Mouse (Mus musculus): ENCODE results near the gene Rhox2e.
"Not testable (repeated sequence)": the region's sequence is repeated elsewhere in the genome, so short reads cannot be mapped to it uniquely, and the experiment has no call there.

Rhox2e gene

DNA sequence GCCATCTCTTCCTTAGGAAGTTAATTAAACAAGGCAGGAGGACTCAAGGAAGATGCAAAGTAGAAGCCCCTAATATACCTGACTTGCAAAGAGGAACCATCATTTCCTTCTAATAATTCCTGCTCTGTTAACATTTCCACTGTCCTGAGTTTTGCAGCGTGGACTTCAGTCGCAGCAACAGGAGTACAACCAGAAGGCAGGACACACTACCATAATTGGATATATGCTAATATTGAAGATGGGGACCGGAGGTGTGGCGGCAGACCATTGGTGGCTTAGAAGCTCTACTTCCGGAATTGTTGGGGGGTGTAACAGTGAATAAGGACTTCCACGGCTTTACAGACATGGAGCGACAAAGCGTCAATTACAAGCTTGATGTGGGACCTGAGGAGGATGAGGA lies at the start of gene Rhox2e:
Gene Rhox2e (plus strand): TSS at position 301 of the 400 bp plus-strand sequence.
- not testable (repeated sequence) for DNase-seq

DNA sequence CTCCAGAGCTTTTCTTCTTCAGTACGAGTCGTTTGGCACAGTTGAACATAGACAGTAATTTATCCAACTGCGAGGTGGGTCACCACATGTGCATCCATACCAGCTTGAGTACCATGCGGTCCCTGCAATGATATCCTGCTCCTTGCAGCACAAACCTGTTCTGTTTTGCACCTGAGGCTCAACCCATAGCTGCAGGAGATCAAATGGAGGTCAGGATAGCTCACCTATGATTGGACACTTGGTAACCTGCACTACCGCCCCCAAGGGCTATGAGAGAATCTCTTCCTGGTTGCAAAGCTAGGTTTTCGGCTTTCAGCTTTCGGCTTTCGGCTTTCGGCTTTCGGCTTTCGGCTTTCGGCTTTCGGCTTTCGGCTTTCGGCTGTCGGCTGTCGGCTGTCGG lies 16.2 kb upstream of the Rhox2e start, which contains the start of gene Rhox4d:
Gene Rhox4d (plus strand): TSS at position 301 of the 400 bp plus-strand sequence.
- DNase-seq, result not testable (repeated sequence)

DNA sequence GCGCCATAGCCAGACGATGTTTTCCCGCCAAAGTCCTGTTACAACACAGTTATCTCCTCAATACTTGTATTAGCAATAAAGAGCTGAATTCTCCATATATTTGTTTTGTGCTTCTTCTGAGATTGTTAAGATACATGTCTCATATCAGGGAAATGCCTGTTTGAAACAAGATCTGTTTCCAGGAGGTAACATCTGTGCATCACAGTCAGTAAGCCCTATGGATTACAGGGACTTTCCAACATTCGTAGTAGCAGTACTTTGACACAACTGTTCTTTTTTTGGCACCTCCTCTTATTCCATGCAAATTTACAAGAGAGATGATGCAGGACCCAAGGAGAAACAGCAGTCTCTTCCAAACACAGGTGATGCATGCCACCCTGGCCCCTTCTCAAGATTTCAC lies 11.5 kb downstream of the Rhox2e start, which contains the start of gene Rhox3e:
Gene Rhox3e (plus strand): TSS at position 301 of the 400 bp plus-strand sequence.
- DNase-seq, result not testable (repeated sequence)

DNA sequence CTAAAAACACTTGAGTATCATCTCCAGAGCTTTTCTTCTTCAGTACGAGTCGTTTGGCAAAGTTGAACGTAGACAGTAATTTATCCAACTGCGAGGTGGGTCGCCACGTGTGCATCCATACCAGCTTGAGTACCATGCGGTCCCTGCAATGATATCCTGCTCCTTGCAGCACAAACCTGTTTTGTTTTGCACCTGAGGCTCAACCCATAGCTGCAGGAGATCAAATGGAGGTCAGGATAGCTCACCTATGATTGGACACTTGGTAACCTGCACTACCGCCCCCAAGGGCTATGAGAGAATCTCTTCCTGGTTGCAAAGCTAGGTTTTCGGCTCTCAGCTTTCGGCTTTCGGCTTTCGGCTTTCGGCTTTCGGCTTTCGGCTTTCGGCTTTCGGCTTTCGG lies 26.9 kb downstream of the Rhox2e start, which contains the start of gene Rhox4e:
Gene Rhox4e (plus strand): TSS at position 301 of the 400 bp plus-strand sequence.
- not testable (repeated sequence) for DNase-seq

DNA sequence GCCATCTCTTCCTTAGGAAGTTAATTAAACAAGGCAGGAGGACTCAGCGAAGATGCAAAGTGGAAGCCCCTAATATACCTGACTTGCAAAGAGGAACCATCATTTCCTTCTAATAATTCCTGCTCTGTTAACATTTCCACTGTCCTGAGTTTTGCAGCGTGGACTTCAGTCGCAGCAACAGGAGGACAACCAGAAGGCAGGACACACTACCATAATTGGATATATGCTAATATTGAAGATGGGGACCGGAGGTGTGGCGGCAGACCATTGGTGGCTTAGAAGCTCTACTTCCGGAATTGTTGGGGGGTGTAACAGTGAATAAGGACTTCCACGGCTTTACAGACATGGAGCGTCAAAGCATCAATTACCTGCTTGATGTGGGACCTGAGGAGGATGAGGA lies 40.9 kb downstream of the Rhox2e start, which contains the start of gene Rhox2f:
Gene Rhox2f (plus strand): TSS at position 301 of the 400 bp plus-strand sequence.
- not testable (repeated sequence) for DNase-seq

DNA sequence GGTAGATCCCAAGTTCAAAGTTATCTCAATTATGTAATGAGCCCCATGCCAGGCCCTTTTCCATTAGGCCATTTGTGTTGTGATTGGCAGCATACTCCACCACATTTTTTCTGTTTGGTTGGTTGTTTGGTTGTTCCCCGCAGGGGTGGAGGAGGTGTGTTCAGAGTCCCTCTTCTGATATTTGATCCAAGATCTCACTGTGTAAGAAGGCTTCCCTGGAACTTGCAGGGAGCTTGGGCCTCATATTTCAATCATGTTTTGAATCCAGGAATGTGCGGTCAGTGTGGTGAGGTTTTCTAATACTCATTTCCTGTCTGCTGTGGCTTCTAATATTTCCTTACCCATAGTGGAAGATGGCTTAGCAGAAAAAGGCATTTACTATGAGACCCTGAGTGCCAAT lies 42.4 kb downstream of the Rhox2e start:
- DNase-seq, result peak in 1 of 2 experiments; percentile 0

DNA sequence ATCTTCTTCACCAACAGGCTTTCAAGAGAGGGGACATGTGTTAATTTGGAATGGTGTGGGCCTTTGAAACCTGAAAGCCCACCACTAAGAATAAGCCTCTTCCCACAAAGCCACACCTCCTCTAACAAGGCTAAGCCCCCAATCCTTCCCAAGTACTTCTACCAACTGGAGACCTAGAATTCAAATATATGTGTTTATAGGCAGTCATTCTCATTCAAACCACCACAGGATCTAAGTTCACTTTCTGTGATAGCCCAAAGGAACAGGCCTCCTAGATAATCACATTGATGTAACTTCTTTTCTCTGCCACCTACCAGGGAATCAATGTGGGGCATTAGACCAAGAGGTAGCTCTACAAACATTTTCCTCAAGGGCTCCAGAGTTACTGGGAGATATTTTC lies 50.4 kb downstream of the Rhox2e start, which contains the start of gene Rhox3f:
Gene Rhox3f (plus strand): TSS at position 301 of the 400 bp plus-strand sequence.
- DNase-seq, result not testable (repeated sequence)

Measured in lung, adult 18-20 months (tissue).